Mouse (Mus musculus) Patski (cell line): ENCODE data around the gene Cela3a. TPM values are rescaled to one million over a fixed set of nuclear protein-coding genes. Genes with fewer than 3 reads are reported as not detected.

Source experiments
- ATAC-seq: fragments of 100-300 bp; one replicate; pipeline ENCODE4 v1.8.0; 2021
- CTCF ChIA-PET: fragments of 350-600 bp; sonication (Branson Sonifier 250); formaldehyde crosslinking; loops from one replicate; lab custom pipeline; 2022; ENCODE audit warnings: inconsistent platforms; lab: Charles Lee
- POLR2A ChIA-PET: fragments of 350-600 bp; sonication (Branson Sonifier 250); formaldehyde crosslinking; loops from one replicate; lab custom pipeline; 2022; ENCODE audit warnings: antibody characterized with exemption, inconsistent platforms; lab: Charles Lee
- DNase-seq: peaks from one replicate; pipeline ENCODE4 v3.0.0-alpha.2; 2011; ENCODE audit warnings: low read depth, low spot score
- H3K27me3 ChIP-seq: fragments of 371-371 bp; one replicate; pipeline ENCODE4 v1.5.1; 2021
- CTCF ChIP-seq: fragments of 100-300 bp; IDR thresholded peaks from one replicate; pipeline ENCODE4 v1.5.1; 2021
- in situ Hi-C: fragments of 300-500 bp; cut with MboI; formaldehyde crosslinking; loops from 3 replicates; pipeline ENCODE4 v1.11.1; 2018; ENCODE audit warnings: low pct_unique_long_range_greater_than_20kb, mixed read lengths
- polyA plus RNA-seq: library from polyadenylated mRNA; unstranded; gene quantifications from one replicate; pipeline ENCODE4 v1.2.3, GENCODE M21; 2021

The Cela3a gene
- polyA plus RNA-seq, 1 experiment from 2014 or later: not detected

DNA sequence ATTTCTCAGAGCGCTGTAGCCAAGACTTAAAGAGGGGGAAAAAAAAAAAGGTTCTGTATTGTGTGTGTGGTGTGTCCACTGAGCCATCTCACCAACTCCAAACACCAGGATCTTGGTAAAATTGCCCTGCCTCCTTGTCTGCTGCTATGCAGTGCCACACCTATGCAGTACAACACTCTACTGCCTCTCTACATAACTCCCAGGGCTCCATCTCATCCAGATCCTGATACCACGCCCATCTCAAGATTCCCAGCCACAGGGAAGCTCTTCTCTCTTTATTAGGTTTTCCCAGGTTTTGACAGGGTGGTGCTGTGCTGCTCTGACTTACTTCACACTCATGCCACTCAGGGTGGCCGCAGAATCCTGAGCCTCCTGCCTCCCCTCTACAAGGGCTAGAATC, 48.6 kb downstream of the Cela3a start:
- TF ChIP-seq CTCF: no peak
- in situ Hi-C loops: no loop called here
- DNase-seq: no peak
- POLR2A ChIA-PET: no interaction called here
- CTCF ChIA-PET: interaction anchor here (1.0 kb wide), 1 partner anchor 27 kb away, joined by 3 read pairs; no protein-coding TSS in a partner anchor
- H3K27me3 ChIP-seq: no peaks in the 10 kb centered on the region
- ATAC-seq: no peak

DNA sequence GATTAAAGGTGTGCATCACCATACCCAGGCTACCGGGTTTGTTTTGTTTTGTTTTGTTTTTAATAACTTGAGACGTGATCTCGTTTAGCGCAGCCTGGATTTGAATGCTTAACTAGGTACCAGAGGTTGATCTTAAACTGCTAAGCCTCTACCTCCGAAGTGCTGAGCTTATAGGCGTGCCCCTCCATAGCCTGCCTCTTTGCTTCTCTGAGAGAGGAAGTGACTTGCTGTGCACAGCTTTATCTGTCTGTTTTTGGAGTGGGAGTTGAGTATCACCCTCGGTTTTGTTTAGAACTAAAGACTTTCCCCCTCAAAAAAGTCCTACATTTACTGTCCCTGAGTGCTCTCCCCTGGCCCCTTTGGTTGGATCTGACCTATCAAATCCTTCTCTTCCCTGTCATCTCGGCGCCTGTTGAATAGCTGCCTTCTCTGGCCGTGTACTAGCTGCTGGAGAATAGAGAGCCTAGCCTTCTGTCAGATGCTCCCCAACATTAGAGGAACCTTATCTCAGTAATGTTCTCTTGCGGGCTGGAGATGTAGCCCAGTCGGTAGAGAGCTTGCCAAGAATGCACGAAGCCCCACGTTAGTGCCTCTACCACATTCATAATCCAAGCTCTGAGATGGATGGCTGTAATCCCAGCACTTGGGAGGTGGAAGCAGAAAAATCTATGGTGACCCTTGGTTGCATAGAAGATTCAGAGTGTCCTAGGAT, 51.1 kb downstream of the Cela3a start:
- H3K27me3 ChIP-seq: no peaks in the 10 kb centered on the region
- ChIA-PET POLR2A (interaction anchor here (0.6 to 1.6 kb wide), 2 partner anchors 24 to 29 kb away, joined by 4 to 5 read pairs; no protein-coding TSS in a partner anchor), CTCF (interaction anchor here (1.3 kb wide), 1 partner anchor 9 kb away, joined by 4 read pairs; no protein-coding TSS in a partner anchor)
- no peak for TF ChIP-seq CTCF
- DNase-seq (no peak), ATAC-seq (no peak)
- in situ Hi-C loops: no loop called here

DNA sequence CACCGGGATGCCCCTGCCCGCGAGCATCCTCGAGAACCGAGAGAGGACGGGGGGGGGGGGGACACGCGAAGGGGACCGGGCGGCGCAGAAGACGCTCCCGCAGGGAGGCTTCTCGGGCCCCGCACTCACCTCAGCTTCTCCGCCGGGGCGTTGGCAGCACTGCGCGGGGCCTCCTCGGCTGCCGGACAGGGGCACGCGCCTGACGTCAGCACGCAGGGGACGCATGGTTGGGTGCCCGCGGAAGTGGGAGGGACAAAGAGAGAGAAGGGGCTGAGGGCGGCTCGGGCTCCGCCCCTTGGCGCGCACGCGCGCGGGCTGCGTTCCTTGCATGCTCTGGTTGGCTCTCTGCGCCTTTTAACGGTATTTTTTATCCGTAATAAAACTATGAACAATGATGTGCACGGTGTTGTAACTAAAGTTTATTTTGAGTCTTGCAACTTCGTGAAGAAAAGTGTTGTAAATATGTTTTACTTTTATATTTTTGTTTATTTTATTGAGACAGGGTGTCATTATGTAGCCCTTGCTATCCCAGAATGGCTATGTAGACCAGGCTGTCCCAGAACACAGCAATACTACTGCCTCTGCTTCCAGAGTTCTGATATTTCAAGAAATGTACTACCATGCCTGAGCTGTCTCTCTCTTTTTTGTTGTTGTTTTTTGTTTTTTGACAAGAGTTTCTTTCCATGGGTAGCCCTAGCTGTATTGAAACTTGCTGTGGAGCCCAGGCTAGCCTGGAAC, 51.9 kb downstream of the Cela3a start, which contains the start of gene Cdc42:
TSS of gene Cdc42 (minus strand) at position 204 of the 738 bp plus-strand sequence.
- peak; percentile 54 for DNase-seq
- ATAC-seq: peak; percentile 72
- ChIA-PET POLR2A (interaction anchor here (0.7 to 1.6 kb wide), 2 partner anchors 30 to 119 kb away, joined by 3 to 4 read pairs; no protein-coding TSS in a partner anchor), CTCF (interaction anchor here (1.3 kb wide), 1 partner anchor 10 kb away, joined by 4 read pairs; no protein-coding TSS in a partner anchor)
- TF ChIP-seq CTCF: no peak
- in situ Hi-C loops: no loop called here
- H3K27me3 ChIP-seq: no peaks in the 10 kb centered on the region

DNA sequence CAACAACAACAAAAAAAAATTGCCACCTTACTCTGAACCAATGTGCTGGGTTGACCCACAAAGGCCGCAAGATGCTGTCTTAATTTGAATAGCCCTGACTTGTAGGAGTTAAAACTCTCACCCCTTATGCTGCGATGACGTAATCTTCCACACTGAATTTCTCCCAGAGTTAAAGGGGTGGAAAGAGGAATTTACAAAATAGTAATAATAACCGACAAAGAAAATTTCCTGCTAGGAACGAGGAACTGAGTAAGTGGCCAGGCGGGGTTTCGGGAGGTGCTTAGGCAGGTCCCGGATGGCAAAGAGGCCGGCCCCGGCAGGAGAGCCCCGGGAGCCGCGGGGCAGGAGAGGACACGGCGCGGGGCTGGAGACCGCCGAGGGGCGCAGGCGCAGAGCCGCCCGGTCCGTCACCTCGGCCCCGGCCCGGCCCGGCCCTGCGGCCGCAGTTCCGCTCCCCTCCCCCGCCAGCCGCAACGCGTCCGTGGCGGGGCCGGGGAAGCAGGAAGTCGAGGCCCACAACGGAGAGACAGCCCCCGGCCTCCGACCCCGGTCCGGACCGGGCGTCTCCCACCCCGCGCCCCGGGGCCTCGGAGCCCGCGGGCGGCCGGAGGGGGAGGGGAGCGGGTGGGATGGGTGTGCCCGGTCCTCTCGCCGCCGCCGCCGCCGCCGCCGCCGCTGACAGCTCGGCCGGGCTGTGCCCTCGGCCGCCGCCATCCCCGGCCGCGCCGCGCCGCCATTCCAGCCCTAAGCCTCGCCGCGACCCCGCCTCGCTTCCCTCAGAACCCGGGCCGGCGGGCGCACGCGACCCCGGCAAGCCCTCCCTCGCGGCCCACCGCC, 52.7 kb downstream of the Cela3a start:
- peak; percentile 63 for ATAC-seq
- ChIA-PET POLR2A (interaction anchor here (0.7 kb wide), 1 partner anchor 120 kb away, joined by 3 read pairs; no protein-coding TSS in a partner anchor), CTCF (no interaction called here)
- in situ Hi-C loops: no loop called here
- H3K27me3 ChIP-seq: no peaks in the 10 kb centered on the region
- no peak for TF ChIP-seq CTCF
- DNase-seq: no peak

Other genes with a start within 250 kb of the Cela3a start
- gene Wnt4, start 132.3 kb downstream of the Cela3a start, polyA plus RNA-seq: 5.3 TPM
- gene Cdc42, start 52.1 kb downstream of the Cela3a start, polyA plus RNA-seq: 245 TPM
- not detected for gene Cela3b, start 20.7 kb upstream of the Cela3a start, polyA plus RNA-seq
- not detected for gene 1700013G24Rik, start 43.5 kb upstream of the Cela3a start, polyA plus RNA-seq
- gene Hspg2, start 59.0 kb upstream of the Cela3a start, polyA plus RNA-seq: 133 TPM
- gene Ldlrad2, start 164.8 kb upstream of the Cela3a start, polyA plus RNA-seq: not detected
- 57.0 TPM for gene Usp48, start 184.0 kb upstream of the Cela3a start, polyA plus RNA-seq